Mouse (Mus musculus): ENCODE measurements around the gene Wasf3.
"Not testable (repeated sequence)": the region's sequence is repeated elsewhere in the genome, so short reads cannot be mapped to it uniquely, and the experiment has no call there.

Gene Wasf3

DNA sequence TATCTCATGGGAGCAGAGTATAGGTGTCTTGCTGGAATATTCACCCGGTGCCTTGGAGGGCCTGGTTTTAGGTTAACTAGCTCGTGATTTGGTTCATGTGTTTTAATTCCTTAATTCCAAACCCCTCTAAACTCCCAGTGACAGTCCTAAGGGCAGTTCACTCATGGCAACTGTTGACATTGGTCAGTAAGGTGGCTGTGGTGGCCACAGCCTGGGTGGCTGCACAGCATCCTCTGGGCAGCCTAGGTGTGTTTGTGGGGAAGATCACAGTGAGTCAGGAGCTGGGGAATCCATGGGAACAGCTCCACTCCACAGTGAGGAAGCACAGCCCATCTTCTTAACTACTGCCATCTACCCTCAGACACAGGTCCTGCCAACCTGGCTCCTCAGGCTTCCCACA lies 61.8 kb downstream of the Wasf3 start:
- no peak for DNase-seq (ENCODE audit: low spot score in 2 of 2)

DNA sequence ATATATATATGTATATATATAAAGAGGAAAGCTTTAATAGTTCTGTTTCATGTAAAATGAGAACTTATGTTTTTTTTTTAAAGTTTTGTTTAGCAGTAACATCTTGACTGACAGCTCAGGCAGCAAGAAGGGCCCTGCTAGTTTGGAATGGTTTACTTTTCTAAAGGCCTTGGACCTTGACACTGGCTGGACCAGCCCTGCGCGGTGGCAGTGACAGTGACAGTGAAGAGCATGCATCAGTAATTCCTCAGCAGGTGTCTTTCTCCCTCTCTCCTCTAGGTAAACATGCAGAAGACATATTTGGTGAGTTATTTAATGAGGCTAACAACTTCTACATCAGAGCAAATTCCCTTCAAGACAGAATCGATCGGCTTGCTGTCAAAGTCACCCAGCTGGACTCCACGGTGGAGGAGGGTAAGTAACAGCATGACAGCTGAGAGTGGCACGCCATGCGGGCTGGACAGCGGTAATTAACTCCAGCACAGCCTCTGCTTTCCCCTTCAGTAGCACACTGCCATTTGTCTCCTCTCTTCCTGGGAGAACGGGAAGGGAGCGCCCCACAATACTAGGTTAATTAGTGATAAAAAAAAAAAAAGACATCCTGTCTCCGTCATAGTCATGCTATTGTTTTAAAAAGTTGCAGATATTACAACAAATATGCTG lies 66.9 kb downstream of the Wasf3 start:
- no peak for DNase-seq (ENCODE audit: low spot score in 2 of 2)

- DNase-seq (ENCODE audit: low spot score in 2 of 2), result no peak
These were observed 68.8 kb downstream of the Wasf3 start for GRCm38 (mm10) chr5:146453556-146453955.

- DNase-seq (ENCODE audit: low spot score in 2 of 2), result no peak
These were observed 76.8 kb downstream of the Wasf3 start for GRCm38 (mm10) chr5:146461612-146462011.

GRCm38 (mm10) chr5:146466663-146467062 lies 81.9 kb downstream of the Wasf3 start:
- no peak for DNase-seq (ENCODE audit: low spot score in 2 of 2)

DNA sequence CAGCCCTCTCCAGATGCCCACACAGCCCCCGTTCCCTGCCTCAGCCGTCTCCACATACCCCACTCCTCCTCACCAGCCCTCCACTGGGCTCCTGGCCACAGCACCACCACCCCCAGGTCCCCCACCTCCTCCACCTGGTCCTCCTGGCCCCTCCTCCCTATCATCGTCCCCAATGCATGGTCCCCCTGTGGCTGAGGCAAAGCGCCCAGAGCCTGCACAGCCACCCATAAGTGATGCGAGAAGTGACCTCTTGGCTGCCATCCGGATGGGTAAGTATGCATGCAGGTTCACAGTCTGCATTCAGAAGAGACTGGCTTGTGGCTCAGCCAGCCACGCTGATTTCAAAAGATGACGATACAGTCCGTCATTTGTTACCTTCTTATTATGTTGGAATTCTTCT lies 83.5 kb downstream of the Wasf3 start:
- no peak for DNase-seq (ENCODE audit: low spot score in 2 of 2)

GRCm38 (mm10) chr5:146470821-146471220 lies 86.0 kb downstream of the Wasf3 start:
- DNase-seq (ENCODE audit: low spot score in 2 of 2), result no peak

GRCm38 (mm10) chr5:146471311-146471710 lies 86.5 kb downstream of the Wasf3 start:
- DNase-seq (ENCODE audit: low spot score in 2 of 2), result no peak

GRCm38 (mm10) chr5:146471821-146472220 lies 87.0 kb downstream of the Wasf3 start:
- no peak for DNase-seq (ENCODE audit: low spot score in 2 of 2)

- DNase-seq (ENCODE audit: low spot score in 2 of 2), result not testable (repeated sequence)
These were observed 94.8 kb downstream of the Wasf3 start for GRCm38 (mm10) chr5:146479564-146479963.

DNA sequence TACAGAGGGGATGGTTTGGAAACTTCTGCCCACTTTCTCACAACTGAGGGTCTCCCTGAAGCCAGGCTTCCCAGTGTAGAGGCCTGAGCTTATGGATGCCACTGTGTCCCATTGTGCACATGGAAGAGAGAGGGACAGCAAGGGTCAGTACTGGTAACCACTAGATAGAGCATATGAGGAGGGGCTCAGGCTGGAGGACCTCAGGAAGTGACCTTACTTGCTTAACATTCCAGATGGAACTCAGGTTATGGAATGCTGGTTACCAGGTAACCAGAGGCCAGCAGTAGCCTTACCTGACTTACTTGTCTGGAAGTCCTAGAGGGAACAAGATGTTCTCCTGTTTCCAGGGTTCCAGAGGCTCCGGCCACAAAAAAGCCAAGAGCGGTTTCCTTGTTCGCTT lies 96.9 kb downstream of the Wasf3 start, which contains the start of gene Gm6408:
Gm6408 (plus strand) TSS at position 301 of the 400 bp plus-strand sequence.
- DNase-seq (ENCODE audit: low spot score in 2 of 2), result not testable (repeated sequence)

DNA sequence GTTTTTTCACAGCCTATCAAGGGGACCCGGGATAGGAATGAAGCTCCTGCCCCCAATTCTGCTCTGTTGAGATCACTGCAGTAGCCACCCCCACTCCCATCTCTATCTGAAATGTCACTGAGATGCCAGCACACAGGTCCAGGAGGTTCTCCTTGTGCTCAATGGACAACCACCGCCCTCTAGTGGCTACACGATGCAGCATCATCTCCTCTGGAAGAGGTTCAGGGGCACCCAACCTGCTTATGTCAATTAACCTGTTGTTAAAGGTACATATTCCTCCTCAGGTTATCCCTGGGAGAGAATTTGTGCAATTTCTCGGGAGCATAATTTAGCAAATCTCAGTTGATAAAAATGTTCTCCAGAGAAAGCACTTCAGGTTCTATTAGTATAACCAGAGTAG lies 104.2 kb downstream of the Wasf3 start:
- DNase-seq (ENCODE audit: low spot score in 2 of 2), result peak in 1 of 2 experiments; percentile 4

GRCm38 (mm10) chr5:146491063-146491462 lies 106.3 kb downstream of the Wasf3 start, which contains the start of gene Gm6370:
Gene Gm6370, plus strand, starts transcription at chr5:146491363.
- not testable (repeated sequence) for DNase-seq (ENCODE audit: low spot score in 2 of 2)

DNA sequence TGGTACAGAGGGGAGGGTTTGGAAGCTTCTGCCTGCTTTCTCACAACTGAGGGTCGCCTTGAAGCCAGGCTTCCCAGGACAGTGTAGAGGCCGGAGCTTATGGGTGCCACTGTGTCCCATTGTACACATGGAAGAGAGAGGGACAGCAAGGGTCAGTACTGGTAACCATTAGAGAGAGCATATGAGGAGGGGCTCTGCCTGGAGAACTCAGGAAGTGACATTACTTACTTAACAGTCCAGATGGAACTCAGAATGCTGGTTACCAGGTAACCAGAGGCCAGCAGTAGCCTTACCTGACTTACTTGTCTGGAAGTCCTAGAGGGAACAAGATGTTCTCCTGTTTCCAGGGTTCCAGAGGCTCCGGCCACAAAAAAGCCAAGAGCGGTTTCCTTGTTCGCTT lies 117.3 kb downstream of the Wasf3 start, which contains the start of gene 4930449I24Rik:
4930449I24Rik (plus strand) TSS at position 301 of the 400 bp plus-strand sequence.
- DNase-seq (ENCODE audit: low spot score in 2 of 2), result not testable (repeated sequence)

DNA sequence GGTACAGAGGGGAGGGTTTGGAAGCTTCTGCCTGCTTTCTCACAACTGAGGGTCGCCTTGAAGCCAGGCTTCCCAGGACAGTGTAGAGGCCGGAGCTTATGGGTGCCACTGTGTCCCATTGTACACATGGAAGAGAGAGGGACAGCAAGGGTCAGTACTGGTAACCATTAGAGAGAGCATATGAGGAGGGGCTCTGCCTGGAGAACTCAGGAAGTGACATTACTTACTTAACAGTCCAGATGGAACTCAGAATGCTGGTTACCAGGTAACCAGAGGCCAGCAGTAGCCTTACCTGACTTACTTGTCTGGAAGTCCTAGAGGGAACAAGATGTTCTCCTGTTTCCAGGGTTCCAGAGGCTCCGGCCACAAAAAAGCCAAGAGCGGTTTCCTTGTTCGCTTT lies 129.0 kb downstream of the Wasf3 start, which contains the start of gene Gm3402:
Gm3402 (plus strand) TSS at position 301 of the 400 bp plus-strand sequence.
- not testable (repeated sequence) for DNase-seq (ENCODE audit: low spot score in 2 of 2)

Data from heart, adult 9 months (tissue).